Mouse (Mus musculus) urinary bladder, postnatal 36 days (tissue): ENCODE results near the gene Plekhh3.

Experiments
- DNase-seq, 2 experiments: peaks; one replicate each; pipeline ENCODE4 v3.0.0; 2022; ENCODE audit warnings: low spot score in 2 of 2, mixed read lengths in 1 of 2

Gene Plekhh3

DNA sequence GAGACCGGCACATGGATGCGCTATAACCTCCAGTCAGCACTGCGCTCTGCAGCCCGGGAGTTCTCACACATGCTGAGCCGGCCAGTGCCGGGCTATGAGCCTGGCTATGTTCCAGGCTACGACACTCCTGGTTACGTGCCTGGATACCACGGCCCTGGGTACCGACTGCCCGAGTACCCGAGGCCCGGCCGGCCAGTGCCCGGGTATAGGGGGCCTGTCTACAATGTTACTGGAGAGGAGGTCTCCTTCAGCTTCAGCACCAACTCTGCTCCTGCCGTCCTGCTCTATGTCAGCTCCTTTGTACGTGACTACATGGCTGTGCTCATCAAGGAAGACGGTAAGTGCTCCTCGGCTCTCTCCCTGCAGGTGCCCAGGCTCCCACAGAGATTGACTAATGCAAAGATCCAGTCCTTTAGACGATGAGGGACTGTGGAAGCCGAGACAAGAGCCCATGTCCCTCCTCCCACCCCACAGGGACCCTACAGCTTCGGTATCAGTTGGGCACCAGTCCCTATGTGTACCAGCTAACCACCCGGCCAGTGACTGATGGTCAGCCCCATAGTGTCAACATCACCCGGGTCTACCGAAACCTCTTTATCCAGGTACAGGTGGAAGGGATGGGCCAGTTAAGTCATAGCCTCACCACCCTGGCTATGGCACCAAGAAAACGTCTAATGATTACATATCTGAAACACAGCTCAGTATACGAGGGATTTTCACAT, 15.5 kb upstream of the Plekhh3 start:
- no peak for DNase-seq

- no peak for DNase-seq
These were observed 14.3 kb upstream of the Plekhh3 start for GRCm38 (mm10) chr11:101185441-101185840.

- no peak for DNase-seq
These were observed 13.8 kb upstream of the Plekhh3 start for GRCm38 (mm10) chr11:101184984-101185383.

DNA sequence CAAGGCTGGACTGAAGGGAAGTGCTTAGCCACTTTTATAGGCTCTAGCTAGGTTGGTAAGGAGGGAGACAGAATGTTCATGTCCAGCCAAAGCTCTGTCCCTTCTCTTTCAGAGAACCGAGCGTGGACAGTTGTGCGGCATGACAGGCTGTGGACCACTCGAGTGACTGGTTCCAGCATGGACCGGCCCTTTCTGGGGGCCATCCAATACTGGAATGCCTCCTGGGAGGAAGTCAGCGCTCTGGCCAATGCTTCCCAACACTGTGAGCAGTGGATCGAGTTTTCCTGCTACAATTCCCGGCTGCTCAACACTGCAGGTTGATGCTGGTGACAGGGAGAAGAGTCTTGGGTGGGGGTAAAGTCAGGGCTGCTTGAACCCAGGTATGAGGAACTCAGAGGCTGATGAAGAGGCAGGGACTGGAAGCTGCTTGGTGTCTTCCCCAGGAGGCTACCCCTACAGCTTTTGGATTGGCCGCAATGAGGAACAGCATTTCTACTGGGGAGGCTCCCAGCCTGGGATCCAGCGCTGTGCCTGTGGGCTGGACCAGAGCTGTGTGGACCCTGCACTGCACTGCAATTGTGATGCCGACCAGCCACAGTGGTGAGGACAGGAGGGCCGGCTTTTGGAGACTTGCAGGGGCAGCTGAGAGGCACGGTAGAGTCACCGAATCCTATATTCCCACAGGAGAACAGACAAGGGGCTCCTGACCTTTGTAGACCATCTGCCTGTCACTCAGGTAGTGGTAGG, 11.8 kb upstream of the Plekhh3 start:
- no peak for DNase-seq

DNA sequence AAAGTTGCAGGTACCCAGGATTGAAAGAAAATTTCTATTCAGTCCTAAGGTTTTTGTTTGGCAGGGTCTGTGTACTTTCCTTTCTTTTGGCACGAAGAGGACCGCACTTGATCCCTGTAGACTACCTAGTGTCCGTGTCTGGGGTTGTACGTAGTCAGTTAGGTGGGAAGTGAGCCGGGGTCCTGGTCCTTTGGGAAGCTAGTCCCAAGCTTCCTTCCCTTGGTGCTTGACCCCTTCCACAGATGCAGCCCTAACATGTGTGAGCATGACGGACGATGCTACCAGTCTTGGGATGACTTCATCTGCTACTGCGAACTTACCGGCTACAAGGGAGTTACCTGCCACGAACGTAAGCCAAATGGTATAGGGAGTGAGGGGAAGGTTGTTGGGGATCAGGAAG, 10.8 kb upstream of the Plekhh3 start:
- no peak for DNase-seq

DNA sequence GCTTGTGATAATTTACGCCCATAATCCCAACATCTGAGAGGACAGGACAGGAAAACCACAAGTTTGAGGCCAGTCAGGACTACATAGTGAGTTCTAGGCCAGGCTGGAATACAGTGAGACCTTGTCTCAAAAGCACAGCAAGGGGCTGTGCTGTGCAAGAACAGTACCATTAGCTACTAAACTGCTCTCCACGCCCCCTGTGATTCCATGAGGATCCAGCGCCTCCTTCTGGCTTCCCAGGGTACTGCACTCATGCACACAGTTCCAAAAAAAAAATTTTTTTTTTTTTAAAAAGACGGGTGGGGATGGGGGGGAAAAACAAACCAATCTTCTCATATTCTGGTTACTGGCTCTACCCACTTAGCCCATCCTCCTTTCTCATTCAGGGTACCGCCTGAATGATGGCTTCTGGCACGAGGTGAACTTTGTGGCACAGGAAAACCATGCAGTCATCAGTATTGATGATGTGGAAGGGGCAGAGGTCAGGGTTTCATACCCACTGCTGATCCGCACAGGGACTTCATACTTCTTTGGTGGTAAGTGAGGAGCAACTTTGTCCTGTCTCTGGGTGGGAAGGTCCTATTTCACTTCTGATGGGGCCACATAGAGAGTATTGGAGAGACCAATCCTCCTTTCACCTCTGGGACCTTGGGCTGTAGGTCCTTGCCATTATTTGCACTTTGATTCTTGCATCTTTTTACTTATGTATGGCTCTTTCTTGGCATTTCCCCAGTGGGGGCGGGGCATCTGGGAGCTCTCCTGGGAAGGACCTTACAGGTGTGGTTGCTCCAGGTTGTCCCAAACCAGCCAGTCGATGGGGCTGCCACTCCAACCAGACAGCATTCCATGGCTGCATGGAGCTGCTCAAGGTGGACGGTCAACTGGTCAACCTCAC, 9.9 kb upstream of the Plekhh3 start:
- peak in 1 of 2 experiments; percentile 59 for DNase-seq

DNA sequence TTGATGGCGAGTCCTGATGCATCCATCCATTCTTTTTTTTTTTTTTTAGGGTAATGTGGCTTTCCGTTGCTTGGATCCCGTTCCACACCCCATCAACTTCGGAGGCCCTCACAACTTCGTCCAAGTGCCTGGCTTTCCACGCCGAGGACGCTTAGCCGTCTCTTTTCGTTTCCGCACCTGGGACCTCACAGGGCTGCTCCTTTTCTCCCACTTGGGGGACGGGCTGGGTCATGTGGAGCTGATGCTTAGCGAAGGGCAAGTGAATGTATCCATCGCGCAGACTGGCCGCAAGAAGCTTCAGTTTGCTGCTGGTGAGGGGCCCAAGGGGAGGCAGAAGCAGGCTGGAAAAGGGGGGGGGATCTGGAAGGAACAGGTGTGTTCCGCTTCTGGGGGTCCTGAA, 9.1 kb upstream of the Plekhh3 start:
- no peak for DNase-seq

GRCm38 (mm10) chr11:101179306-101179705, 8.2 kb upstream of the Plekhh3 start:
- no peak for DNase-seq

- DNase-seq = no peak
These were observed 7.2 kb upstream of the Plekhh3 start for GRCm38 (mm10) chr11:101178061-101179058.

GRCm38 (mm10) chr11:101176933-101177773, 6.0 kb upstream of the Plekhh3 start:
- no peak for DNase-seq

DNA sequence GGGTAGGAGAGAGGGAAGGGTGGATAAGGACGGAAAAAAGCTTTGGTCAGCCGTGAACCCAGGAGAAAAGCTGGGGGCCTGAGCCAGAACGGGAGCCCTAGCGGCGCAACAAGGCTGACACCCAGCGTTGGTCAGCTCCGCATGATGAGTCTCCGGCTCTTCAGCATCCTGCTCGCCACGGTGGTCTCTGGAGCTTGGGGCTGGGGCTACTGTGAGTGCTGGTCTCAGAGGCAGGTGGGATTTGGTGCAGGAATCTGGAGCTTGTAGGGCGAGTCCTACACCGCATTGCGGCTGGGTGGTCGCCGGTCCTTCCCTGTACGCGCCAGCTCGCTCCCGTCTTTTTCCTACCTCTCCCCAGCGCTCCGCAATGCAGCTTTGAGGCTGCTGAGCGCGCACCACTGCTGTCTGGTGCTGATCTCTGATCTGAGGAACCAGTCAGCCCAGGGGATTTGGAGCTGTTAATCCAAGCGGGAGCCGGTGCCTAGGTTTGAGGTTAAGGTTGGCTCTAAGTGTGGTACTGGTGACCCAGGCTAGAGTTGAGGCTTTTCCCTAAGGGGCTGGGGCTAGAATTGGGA, 5.1 kb upstream of the Plekhh3 start:
- no peak for DNase-seq

GRCm38 (mm10) chr11:101175636-101176116, 4.5 kb upstream of the Plekhh3 start:
- DNase-seq = no peak

DNA sequence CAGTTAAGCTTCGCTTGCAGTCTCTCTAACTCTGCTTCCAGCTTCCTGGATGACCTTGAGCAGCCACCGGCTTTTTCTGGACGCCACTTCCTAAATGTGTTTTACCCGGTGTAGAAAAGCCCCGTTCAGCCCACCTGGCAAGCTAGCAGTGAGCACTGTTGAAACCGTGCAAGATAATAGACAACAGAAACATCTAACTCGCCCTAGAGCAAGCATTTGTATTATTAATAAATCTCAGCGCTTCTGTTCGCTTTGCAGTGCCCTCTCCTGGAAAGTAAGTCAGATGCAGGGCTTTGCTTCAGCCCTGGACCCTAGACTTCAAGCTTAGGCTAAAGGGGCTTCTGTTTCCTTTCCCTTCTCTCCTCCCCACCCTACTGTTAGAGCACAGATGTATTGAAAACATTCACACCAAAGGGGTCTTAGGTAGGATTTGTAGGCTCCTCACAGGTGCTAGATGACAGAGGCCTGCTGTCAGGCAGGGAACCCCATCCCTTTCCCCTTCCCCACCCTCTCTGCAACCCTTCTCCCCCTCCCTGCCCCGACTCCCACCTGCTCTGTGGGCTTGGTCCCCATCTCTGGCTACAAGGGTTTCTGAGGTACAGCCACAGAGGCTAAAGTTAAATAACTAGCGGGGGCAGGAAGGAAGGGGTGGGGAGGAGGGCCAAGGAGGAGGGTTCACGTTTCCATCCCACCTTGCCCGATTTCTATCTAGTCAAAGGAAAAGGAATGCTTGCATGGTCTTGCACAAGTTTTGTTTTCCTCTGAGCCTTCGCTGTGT, 3.9 kb upstream of the Plekhh3 start, which contains the start of gene Ccr10:
Ccr10 (minus strand) TSS at position 593 of the 778 bp plus-strand sequence.
- DNase-seq = no peak

- DNase-seq = no peak
These were observed 3.2 kb upstream of the Plekhh3 start for GRCm38 (mm10) chr11:101174389-101174745.

- peak; percentile 72 to 82 for DNase-seq
These were observed 2.7 kb upstream of the Plekhh3 start for GRCm38 (mm10) chr11:101173631-101174388.

DNA sequence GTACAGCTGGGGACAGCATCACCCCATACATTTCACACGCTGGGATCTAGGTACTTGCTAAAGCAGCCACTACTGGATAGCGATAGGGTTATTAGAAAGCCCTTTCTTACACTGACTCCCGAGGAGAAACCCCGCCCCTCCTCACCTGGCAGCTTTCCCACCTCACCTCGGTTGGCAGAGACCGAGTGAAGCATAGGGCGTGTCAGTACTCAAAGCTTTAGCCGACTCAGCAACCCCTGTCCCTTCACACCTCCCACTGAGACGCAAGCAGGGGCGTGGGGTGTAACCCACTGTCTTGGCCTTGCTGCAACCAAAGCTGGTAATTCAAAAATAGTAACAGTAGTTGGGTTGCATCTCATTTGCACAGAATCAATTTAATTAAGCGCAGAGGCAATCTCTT, 2.0 kb upstream of the Plekhh3 start:
- DNase-seq = peak in 1 of 2 experiments; percentile 76

DNA sequence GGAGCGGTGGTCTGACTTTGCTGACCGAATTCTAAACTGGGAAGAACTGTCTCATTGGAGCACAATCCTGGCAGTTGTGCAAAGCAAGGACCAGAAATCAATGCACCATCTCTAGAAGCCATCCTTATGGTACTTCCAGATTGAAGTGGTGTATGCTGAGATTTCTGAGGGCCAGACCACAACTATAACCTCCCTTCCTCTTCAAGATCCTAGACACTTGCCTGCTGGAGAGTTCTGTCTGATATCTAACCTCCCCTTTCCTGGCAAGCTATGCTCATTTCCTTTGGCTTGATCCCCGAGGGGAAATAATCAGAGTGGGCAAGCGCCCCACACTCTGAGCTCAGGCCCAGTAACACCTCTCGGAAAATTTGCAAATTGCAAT, 1.3 kb upstream of the Plekhh3 start:
- DNase-seq = no peak
